Mouse (Mus musculus): ENCODE measurements around the gene Lst1. TPM values are rescaled to one million over a fixed set of nuclear protein-coding genes. Genes with fewer than 3 reads are reported as not detected.
A peak's percentile ranks its signal among the peaks of the same experiment; 100 is the strongest.

Gene Lst1
- polyA plus RNA-seq, 1 experiment from 2014 or later, result 3.8 TPM

- ATAC-seq (replicated peaks; ENCODE audit: low FRiP score) (no peak), DNase-seq (ENCODE audit: low spot score) (no peak)
- Histone ChIP-seq H3K4me2 (ENCODE audit: low read depth, low read length, severe bottlenecking) (no peak overlapping the region), H3K27me3 (ENCODE audit: control insufficient read depth, insufficient read depth, low read length) (no peaks in the 10 kb centered on the region), H3K27ac (ENCODE audit: low read depth, low read length) (no peak overlapping the region), H3K4me1 (replicated peaks; ENCODE audit: control insufficient read depth, insufficient read depth, low read length) (peaks cover 3% of the 10 kb centered on the region; the same call in 1 of the 2 replicates), H3K36me3 (ENCODE audit: control insufficient read depth, insufficient read depth, low read length) (no peaks in the 10 kb centered on the region), H3K9me3 (ENCODE audit: control insufficient read depth, low read length) (no peaks in the 10 kb centered on the region), H3K4me3 (ENCODE audit: low read depth, low read length) (no peak overlapping the region), H3K9ac (ENCODE audit: low read length) (no peak overlapping the region)
- WGBS, result 20% methylated on average over 4 of the region's 4 CpGs
These were observed 19.6 kb downstream of the Lst1 start for GRCm38 (mm10) chr17:35168541-35169207.

- Histone ChIP-seq H3K4me3 (ENCODE audit: low read depth, low read length) (no peak overlapping the region), H3K9ac (ENCODE audit: low read length) (no peak overlapping the region), H3K9me3 (ENCODE audit: control insufficient read depth, low read length) (no peaks in the 10 kb centered on the region), H3K27me3 (ENCODE audit: control insufficient read depth, insufficient read depth, low read length) (no peaks in the 10 kb centered on the region), H3K36me3 (ENCODE audit: control insufficient read depth, insufficient read depth, low read length) (no peaks in the 10 kb centered on the region), H3K4me1 (replicated peaks; ENCODE audit: control insufficient read depth, insufficient read depth, low read length) (peaks cover 6% of the 10 kb centered on the region), H3K27ac (ENCODE audit: low read depth, low read length) (no peak overlapping the region), H3K4me2 (ENCODE audit: low read depth, low read length, severe bottlenecking) (no peak overlapping the region)
- WGBS, result 87% methylated on average over 7 of the region's 7 CpGs
- ATAC-seq (replicated peaks; ENCODE audit: low FRiP score) (no peak), DNase-seq (ENCODE audit: low spot score) (no peak)
These were observed 20.4 kb downstream of the Lst1 start for GRCm38 (mm10) chr17:35167794-35168193.

GRCm38 (mm10) chr17:35166352-35167035 is 21.7 kb downstream of the Lst1 start:
- Histone ChIP-seq H3K4me2 (ENCODE audit: low read depth, low read length, severe bottlenecking) (peak overlapping the region; percentile 67), H3K4me1 (replicated peaks; ENCODE audit: control insufficient read depth, insufficient read depth, low read length) (peaks cover 9% of the 10 kb centered on the region), H3K9ac (ENCODE audit: low read length) (peak overlapping the region; percentile 69), H3K9me3 (ENCODE audit: control insufficient read depth, low read length) (no peaks in the 10 kb centered on the region), H3K27ac (ENCODE audit: low read depth, low read length) (peak overlapping the region; percentile 95), H3K4me3 (ENCODE audit: low read depth, low read length) (peak overlapping the region; percentile 100; the same call in 1 of the 2 replicates), H3K27me3 (ENCODE audit: control insufficient read depth, insufficient read depth, low read length) (no peaks in the 10 kb centered on the region), H3K36me3 (ENCODE audit: control insufficient read depth, insufficient read depth, low read length) (peaks cover 6% of the 10 kb centered on the region)
- 74% methylated on average over 8 of the region's 8 CpGs for WGBS
- no peak for DNase-seq (ENCODE audit: low spot score)
- ATAC-seq (replicated peaks; ENCODE audit: low FRiP score), result no peak

- Histone ChIP-seq H3K9me3 (ENCODE audit: control insufficient read depth, low read length) (no peaks in the 10 kb centered on the region), H3K4me3 (ENCODE audit: low read depth, low read length) (peak overlapping the region; percentile 100), H3K27me3 (ENCODE audit: control insufficient read depth, insufficient read depth, low read length) (no peaks in the 10 kb centered on the region), H3K36me3 (ENCODE audit: control insufficient read depth, insufficient read depth, low read length) (peaks cover 14% of the 10 kb centered on the region), H3K9ac (ENCODE audit: low read length) (peak overlapping the region; percentile 69), H3K4me2 (ENCODE audit: low read depth, low read length, severe bottlenecking) (peak overlapping the region; percentile 67), H3K27ac (ENCODE audit: low read depth, low read length) (peak overlapping the region; percentile 95), H3K4me1 (replicated peaks; ENCODE audit: control insufficient read depth, insufficient read depth, low read length) (peaks cover 9% of the 10 kb centered on the region)
- 25% methylated on average over 12 of the region's 12 CpGs for WGBS
- DNase-seq (ENCODE audit: low spot score), result no peak
- ATAC-seq (replicated peaks; ENCODE audit: low FRiP score), result peak; percentile 85
These were observed 22.6 kb downstream of the Lst1 start for GRCm38 (mm10) chr17:35165451-35166155.

GRCm38 (mm10) chr17:35164568-35165450 is 23.4 kb downstream of the Lst1 start, which contains the start of gene Prrc2a:
Gene Prrc2a, minus strand, starts transcription at chr17:35164897.
- 1% methylated on average over 74 of the region's 89 CpGs for WGBS
- peak; percentile 94 for ATAC-seq (replicated peaks; ENCODE audit: low FRiP score)
- Histone ChIP-seq H3K9me3 (ENCODE audit: control insufficient read depth, low read length) (no peaks in the 10 kb centered on the region), H3K4me2 (ENCODE audit: low read depth, low read length, severe bottlenecking) (peak within 1 kb of the TSS; percentile 93), H3K4me1 (replicated peaks; ENCODE audit: control insufficient read depth, insufficient read depth, low read length) (peaks cover 9% of the 10 kb centered on the region), H3K9ac (ENCODE audit: low read length) (peak within 1 kb of the TSS; percentile 100), H3K27me3 (ENCODE audit: control insufficient read depth, insufficient read depth, low read length) (no peaks in the 10 kb centered on the region), H3K36me3 (ENCODE audit: control insufficient read depth, insufficient read depth, low read length) (peaks cover 21% of the 10 kb centered on the region), H3K4me3 (ENCODE audit: low read depth, low read length) (peak within 1 kb of the TSS; percentile 100), H3K27ac (ENCODE audit: low read depth, low read length) (peak within 1 kb of the TSS; percentile 95)
- peak; percentile 98 for DNase-seq (ENCODE audit: low spot score)

- ATAC-seq (replicated peaks; ENCODE audit: low FRiP score), result no peak
- 0% methylated on average over 26 of the region's 28 CpGs for WGBS
These were observed 24.0 kb downstream of the Lst1 start for GRCm38 (mm10) chr17:35164218-35164567.

GRCm38 (mm10) chr17:35163326-35164081 is 24.7 kb downstream of the Lst1 start:
- Histone ChIP-seq H3K4me1 (replicated peaks; ENCODE audit: control insufficient read depth, insufficient read depth, low read length) (peaks cover 9% of the 10 kb centered on the region), H3K36me3 (ENCODE audit: control insufficient read depth, insufficient read depth, low read length) (peaks cover 31% of the 10 kb centered on the region), H3K4me2 (ENCODE audit: low read depth, low read length, severe bottlenecking) (peak overlapping the region; percentile 93), H3K9me3 (ENCODE audit: control insufficient read depth, low read length) (no peaks in the 10 kb centered on the region), H3K27ac (ENCODE audit: low read depth, low read length) (peak overlapping the region; percentile 95), H3K9ac (ENCODE audit: low read length) (peak overlapping the region; percentile 100), H3K4me3 (ENCODE audit: low read depth, low read length) (peak overlapping the region; percentile 100), H3K27me3 (ENCODE audit: control insufficient read depth, insufficient read depth, low read length) (no peaks in the 10 kb centered on the region)
- ATAC-seq (replicated peaks; ENCODE audit: low FRiP score), result no peak
- 20% methylated on average over 8 of the region's 8 CpGs for WGBS
- no peak for DNase-seq (ENCODE audit: low spot score)

More at GRCm38 (mm10) chr17:35164218-35164567, 24.0 kb downstream of the Lst1 start:
- DNase-seq (ENCODE audit: low spot score), result no peak
- Histone ChIP-seq H3K9me3 (ENCODE audit: control insufficient read depth, low read length) (no peaks in the 10 kb centered on the region), H3K36me3 (ENCODE audit: control insufficient read depth, insufficient read depth, low read length) (peaks cover 27% of the 10 kb centered on the region), H3K4me1 (replicated peaks; ENCODE audit: control insufficient read depth, insufficient read depth, low read length) (peaks cover 9% of the 10 kb centered on the region), H3K27ac (ENCODE audit: low read depth, low read length) (peak overlapping the region; percentile 95), H3K9ac (ENCODE audit: low read length) (peak overlapping the region; percentile 100), H3K4me2 (ENCODE audit: low read depth, low read length, severe bottlenecking) (peak overlapping the region; percentile 93), H3K4me3 (ENCODE audit: low read depth, low read length) (peak overlapping the region; percentile 100), H3K27me3 (ENCODE audit: control insufficient read depth, insufficient read depth, low read length) (no peaks in the 10 kb centered on the region)
